In the genomic region with DNA sequence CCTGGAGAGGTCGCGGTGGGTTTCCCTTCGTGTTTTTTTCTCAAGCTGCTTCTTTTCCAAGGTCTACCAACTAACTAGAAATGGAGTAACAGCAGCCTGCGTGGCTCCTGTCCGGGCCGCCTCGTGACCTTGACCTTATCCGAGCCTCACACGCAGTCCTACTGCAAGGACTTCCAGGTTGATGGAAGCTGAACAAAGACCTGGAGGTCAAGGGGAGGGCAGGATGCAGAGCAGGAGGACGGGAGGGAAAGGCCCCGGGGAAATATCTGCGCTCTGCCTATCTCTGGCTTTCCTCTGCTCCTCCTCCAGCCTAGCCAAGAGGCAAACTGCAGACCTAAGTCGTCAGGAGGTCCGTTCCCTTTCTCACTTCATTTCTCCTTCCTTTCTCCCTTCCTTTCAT, we compare ENCODE assay signal across 18 mouse cellular contexts. TPM values are rescaled to one million over a fixed set of nuclear protein-coding genes. Genes with fewer than 3 reads are reported as not detected.
DNase-seq lines count a peak whose midpoint lies in the region; ATAC-seq and TF ChIP-seq lines count a peak whose summit lies in the region.
"Had no signal": no experiment of that assay in that cellular context is flagged by ENCODE, and none has a peak within 500 bp of the region (broad histone marks: within the 10 kb centered on the region; RNA-seq: fewer than 3 reads in every experiment).

No protein-coding gene starts in this region.

- H3K4me2 ChIP-seq in heart, embryonic 16.5 days (ENCODE audit: low read depth, low read length) = peak overlapping the region; percentile 37
- H3K4me2 ChIP-seq in stomach, embryonic 15.5 days = peak overlapping the region; percentile 9; the same call in 1 of the 2 replicates
- H3K4me2 ChIP-seq in stomach, postnatal 0 days (replicated peaks; ENCODE audit: low read depth) = no peak overlapping the region
- H3K4me2 ChIP-seq in embryonic facial prominence, embryonic 11.5 days (ENCODE audit: low read depth, low read length) = peak overlapping the region; percentile 11; the same call in 1 of the 2 replicates

- H3K9me3 ChIP-seq in heart, embryonic 16.5 days (replicated peaks; ENCODE audit: control insufficient read depth, low read length) = no peaks in the 10 kb centered on the region
- no peaks in the 10 kb centered on the region for H3K9me3 ChIP-seq in stomach, embryonic 15.5 days
- no peaks in the 10 kb centered on the region for H3K9me3 ChIP-seq in stomach, postnatal 0 days (ENCODE audit: control insufficient read depth, low read length)
- no peaks in the 10 kb centered on the region for H3K9me3 ChIP-seq in embryonic facial prominence, embryonic 11.5 days (replicated peaks; ENCODE audit: control insufficient read depth, low read length)

- no peak for TF ChIP-seq EP300 in stomach, postnatal 0 days (optimal IDR thresholded peaks at IDR 0.05)

- H3K4me1 ChIP-seq in heart, embryonic 16.5 days (ENCODE audit: control insufficient read depth, insufficient read depth, low read length) = no peaks in the 10 kb centered on the region
- H3K4me1 ChIP-seq in stomach, embryonic 15.5 days = no peaks in the 10 kb centered on the region
- no peaks in the 10 kb centered on the region for H3K4me1 ChIP-seq in stomach, postnatal 0 days (replicated peaks; ENCODE audit: control insufficient read depth, insufficient read depth)
- no peaks in the 10 kb centered on the region for H3K4me1 ChIP-seq in embryonic facial prominence, embryonic 11.5 days (ENCODE audit: control insufficient read depth, insufficient read depth, low read length)
- no peaks in the 10 kb centered on the region for H3K4me1 ChIP-seq in cerebellum, adult 2 months (ENCODE audit: control insufficient read depth, insufficient read depth, low read length)

- H3K4me3 ChIP-seq in heart, embryonic 16.5 days (ENCODE audit: low read length) = 0 out of 2 replicates have a peak overlapping the region, but pooled peaks have one; percentile 9
- H3K4me3 ChIP-seq in stomach, embryonic 15.5 days (replicated peaks) = no peak overlapping the region
- H3K4me3 ChIP-seq in stomach, postnatal 0 days (ENCODE audit: low read depth, low read length) = no peak overlapping the region
- H3K4me3 ChIP-seq in embryonic facial prominence, embryonic 11.5 days (ENCODE audit: low read depth, low read length) = no peak overlapping the region
- H3K4me3 ChIP-seq in cerebellum, adult 2 months (replicated peaks; ENCODE audit: insufficient read depth, low read depth, low read length) = no peak overlapping the region
- H3K4me3 ChIP-seq: layer of hippocampus, adult 2 months had no signal

- H3K36me3 ChIP-seq in heart, embryonic 16.5 days (ENCODE audit: control insufficient read depth, insufficient read depth) = no peaks in the 10 kb centered on the region
- no peaks in the 10 kb centered on the region for H3K36me3 ChIP-seq in stomach, embryonic 15.5 days
- H3K36me3 ChIP-seq in stomach, postnatal 0 days (ENCODE audit: control insufficient read depth, insufficient read depth, low read length) = no peaks in the 10 kb centered on the region
- H3K36me3 ChIP-seq in embryonic facial prominence, embryonic 11.5 days (replicated peaks; ENCODE audit: control insufficient read depth, insufficient read depth, low read depth, low read length) = no peaks in the 10 kb centered on the region
- H3K36me3 ChIP-seq: G1E had no signal

- H3K9ac ChIP-seq in heart, embryonic 16.5 days (ENCODE audit: low read length) = no peak overlapping the region
- no peak overlapping the region for H3K9ac ChIP-seq in stomach, embryonic 15.5 days
- no peak overlapping the region for H3K9ac ChIP-seq in stomach, postnatal 0 days (ENCODE audit: low read length)
- H3K9ac ChIP-seq in embryonic facial prominence, embryonic 11.5 days (replicated peaks; ENCODE audit: low read length) = no peak overlapping the region; the same call in 1 of the 2 replicates

- no peak for TF ChIP-seq POLR2A in cerebellum, adult 2 months (IDR thresholded peaks at IDR 0.05; ENCODE audit: borderline replicate concordance, insufficient read depth, low read length)

- H3K27ac ChIP-seq in heart, embryonic 16.5 days (ENCODE audit: low read length) = no peak overlapping the region
- H3K27ac ChIP-seq in stomach, embryonic 15.5 days = no peak overlapping the region
- H3K27ac ChIP-seq in stomach, postnatal 0 days (replicated peaks) = no peak overlapping the region
- no peak overlapping the region for H3K27ac ChIP-seq in embryonic facial prominence, embryonic 11.5 days (replicated peaks; ENCODE audit: low read depth, low read length)
- no peak overlapping the region for H3K27ac ChIP-seq in cerebellum, adult 2 months (ENCODE audit: insufficient read depth, low read length)
- H3K27ac ChIP-seq: layer of hippocampus, adult 2 months had no signal

- peaks cover 12% of the 10 kb centered on the region for H3K27me3 ChIP-seq in heart, embryonic 16.5 days (ENCODE audit: control insufficient read depth, insufficient read depth, low read length)
- H3K27me3 ChIP-seq in stomach, embryonic 15.5 days (replicated peaks) = peaks cover 10% of the 10 kb centered on the region; the same call in 1 of the 2 replicates
- 0 out of 2 replicates have a peak, but pooled peaks cover 2% of the 10 kb centered on the region for H3K27me3 ChIP-seq in stomach, postnatal 0 days (ENCODE audit: control insufficient read depth, insufficient read depth, low read length)
- H3K27me3 ChIP-seq in embryonic facial prominence, embryonic 11.5 days (ENCODE audit: control insufficient read depth, insufficient read depth, low read length) = no peaks in the 10 kb centered on the region; the same call in 1 of the 2 replicates
- no peaks in the 10 kb centered on the region for H3K27me3 ChIP-seq in cerebellum, adult 2 months (ENCODE audit: control insufficient read depth, insufficient read depth, low read length)

- no peak for ATAC-seq in heart, embryonic 16.5 days (replicated peaks; ENCODE audit: extremely low read depth, insufficient read depth, low FRiP score)
- ATAC-seq in stomach, embryonic 15.5 days (ENCODE audit: insufficient read depth, low FRiP score, low read depth) = no peak
- no peak for ATAC-seq in stomach, postnatal 0 days (ENCODE audit: low FRiP score, low TSS enrichment)
- ATAC-seq in embryonic facial prominence, embryonic 11.5 days (replicated peaks; ENCODE audit: insufficient number of reproducible peaks, low FRiP score, low TSS enrichment, low read depth) = no peak

- no peak for TF ChIP-seq CTCF in stomach, postnatal 0 days (IDR thresholded peaks at IDR 0.05; ENCODE audit: low read depth)
- no peak for TF ChIP-seq CTCF in cerebellum, adult 2 months (IDR thresholded peaks at IDR 0.05; ENCODE audit: borderline replicate concordance, insufficient read depth, low read depth, low read length)

- 15% methylated on average over 14 of the region's 14 CpGs for WGBS in heart, embryonic 16.5 days
- 14% methylated on average over 14 of the region's 14 CpGs for WGBS in stomach, embryonic 15.5 days
- WGBS in stomach, postnatal 0 days = 20% methylated on average over 14 of the region's 14 CpGs
- WGBS in embryonic facial prominence, embryonic 11.5 days = 9% methylated on average over 14 of the region's 14 CpGs
- 28% methylated on average over 14 of the region's 14 CpGs for WGBS in cerebellum, adult 2 months

- no peak for DNase-seq in heart, adult 8-10 months (ENCODE audit: low spot score)
- DNase-seq in stomach, postnatal 0 days (ENCODE audit: low spot score) = no peak
- DNase-seq in embryonic facial prominence, embryonic 11.5 days (ENCODE audit: low spot score) = peak; percentile 13
- DNase-seq in testis, postnatal 14 days (ENCODE audit: low spot score) = peak; percentile 66
- no peak for DNase-seq in cerebellum, adult 2 months
- DNase-seq: adrenal gland, adult 2 months; cerebellum, adult 11-12 months; lung, postnatal 10 days; midbrain, embryonic 14.5 days had no signal

RNA-seq across cellular contexts. Expression of a gene that starts 18.9 kb away (rescaled TPM):
- polyA plus RNA-seq in heart, embryonic 16.5 days (2015; fragmentation: Nextera tagmentation; extraction: Ambion mirVana) = not detected in 2 replicates
- not detected for total RNA-seq in heart, adult 8-10 months (2022)
- polyA plus RNA-seq in stomach, embryonic 15.5 days (2015; fragmentation: Nextera tagmentation; extraction: Ambion mirVana) = not detected in 2 replicates
- not detected in 2 replicates for polyA plus RNA-seq in stomach, postnatal 0 days (2015; fragmentation: Nextera tagmentation; extraction: Ambion mirVana)
- 0.11 and 0.52 TPM in 2 replicates for polyA plus RNA-seq in embryonic facial prominence, embryonic 11.5 days (2014; fragmentation: Nextera tagmentation; extraction: Ambion mirVana)
- not detected in 2 replicates for polyA plus RNA-seq in cerebellum, adult 2 months (2012; rRNA removed)
- total RNA-seq: adrenal gland, adult 2 months; G1E; hematopoietic stem cell, adult 5-6 weeks; layer of hippocampus, adult 2 months; left cerebral cortex, postnatal 25 days; neutrophil, adult 5-6 weeks had no signal
- polyA plus RNA-seq: adrenal gland, adult 2 months; frontal cortex, adult 2 months; G1E; midbrain, embryonic 14.5 days; stomach, embryonic 14.5 days had no signal

Comparison
In these comparisons a context has a peak if more than half of its experiments do, and no peak if none do; other contexts are left out.
1. DNase-seq: peak in embryonic facial prominence, embryonic 11.5 days (single experiment) and testis, postnatal 14 days (single experiment); none in heart, adult 8-10 months (single experiment), stomach, postnatal 0 days (single experiment) and cerebellum, adult 2 months (0 of 2).